ENCODE assay signal across 28 mouse cellular contexts in the genomic region with DNA sequence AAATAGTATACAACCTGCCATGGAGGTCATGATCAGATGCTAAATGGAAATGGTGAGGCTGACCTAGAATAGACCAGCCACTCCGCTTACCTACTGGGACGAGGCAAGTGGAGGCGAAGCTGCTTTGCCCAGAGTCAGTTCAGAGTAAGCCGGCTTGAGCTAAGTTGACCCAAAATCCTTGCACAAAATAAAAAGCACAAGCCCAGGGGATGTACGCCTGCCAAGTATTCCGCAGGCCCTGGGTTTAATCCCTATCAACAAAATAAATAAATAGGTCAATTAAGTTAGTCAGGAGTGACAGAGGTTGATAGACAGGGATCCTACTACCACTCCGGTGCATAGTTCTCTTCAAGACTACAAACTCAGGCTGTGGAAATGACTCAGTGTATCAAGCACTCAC. TPM values are rescaled to one million over a fixed set of nuclear protein-coding genes. Genes with fewer than 3 reads are reported as not detected.
DNase-seq lines count a peak whose midpoint lies in the region; ATAC-seq and TF ChIP-seq lines count a peak whose summit lies in the region.
"Had no signal": no experiment of that assay in that cellular context is flagged by ENCODE, and none has a peak within 500 bp of the region (broad histone marks: within the 10 kb centered on the region; RNA-seq: fewer than 3 reads in every experiment).

No protein-coding gene starts in this region.

- TF ChIP-seq CTCF in forebrain, postnatal 0 days (IDR thresholded peaks at IDR 0.05; ENCODE audit: low read depth), result no peak

- no peaks in the 10 kb centered on the region for H3K4me1 ChIP-seq in forebrain, embryonic 11.5 days (replicated peaks; ENCODE audit: control insufficient read depth, insufficient read depth, low read length)
- H3K4me1 ChIP-seq in forebrain, postnatal 0 days (ENCODE audit: insufficient read depth), result no peaks in the 10 kb centered on the region
- no peaks in the 10 kb centered on the region for H3K4me1 ChIP-seq in heart, embryonic 10.5 days
- no peaks in the 10 kb centered on the region for H3K4me1 ChIP-seq in midbrain, embryonic 11.5 days (ENCODE audit: control insufficient read depth, insufficient read depth, low read length)
- no peaks in the 10 kb centered on the region for H3K4me1 ChIP-seq in midbrain, embryonic 13.5 days (replicated peaks)
- H3K4me1 ChIP-seq: embryonic facial prominence, embryonic 12.5 days; forebrain, embryonic 12.5 days had no signal

- H3K27me3 ChIP-seq in forebrain, embryonic 11.5 days (ENCODE audit: control insufficient read depth, insufficient read depth, low read length), result no peaks in the 10 kb centered on the region
- H3K27me3 ChIP-seq in forebrain, postnatal 0 days (ENCODE audit: insufficient read depth, low read length), result no peaks in the 10 kb centered on the region
- no peaks in the 10 kb centered on the region for H3K27me3 ChIP-seq in heart, embryonic 10.5 days (ENCODE audit: insufficient read depth, poor library complexity, severe bottlenecking)
- no peaks in the 10 kb centered on the region for H3K27me3 ChIP-seq in midbrain, embryonic 11.5 days (ENCODE audit: control insufficient read depth, insufficient read depth, low read length)
- no peaks in the 10 kb centered on the region for H3K27me3 ChIP-seq in midbrain, embryonic 13.5 days
- H3K27me3 ChIP-seq: CH12.LX; embryonic facial prominence, embryonic 12.5 days; forebrain, embryonic 12.5 days; Patski had no signal

- no peak overlapping the region for H3K27ac ChIP-seq in forebrain, embryonic 11.5 days (ENCODE audit: low read depth, low read length)
- no peak overlapping the region for H3K27ac ChIP-seq in forebrain, postnatal 0 days (ENCODE audit: low read depth, low read length)
- H3K27ac ChIP-seq in heart, embryonic 10.5 days, result no peak overlapping the region
- H3K27ac ChIP-seq in midbrain, embryonic 11.5 days (ENCODE audit: low read depth, low read length), result no peak overlapping the region
- no peak overlapping the region for H3K27ac ChIP-seq in midbrain, embryonic 13.5 days
- H3K27ac ChIP-seq: embryonic facial prominence, embryonic 10.5 days; embryonic facial prominence, embryonic 12.5 days; forebrain, embryonic 12.5 days had no signal

- WGBS in forebrain, embryonic 11.5 days, result 82% methylated on average over 7 of the region's 7 CpGs
- WGBS in forebrain, postnatal 0 days, result 64% methylated on average over 7 of the region's 7 CpGs
- WGBS in heart, embryonic 10.5 days, result 87% methylated on average over 7 of the region's 7 CpGs
- WGBS in midbrain, embryonic 11.5 days, result 84% methylated on average over 7 of the region's 7 CpGs
- WGBS in midbrain, embryonic 13.5 days, result 83% methylated on average over 7 of the region's 7 CpGs

- H3K4me3 ChIP-seq in forebrain, embryonic 11.5 days (ENCODE audit: low read depth, low read length), result no peak overlapping the region
- H3K4me3 ChIP-seq in forebrain, postnatal 0 days (ENCODE audit: low read depth, low read length), result no peak overlapping the region
- H3K4me3 ChIP-seq in heart, embryonic 10.5 days, result no peak overlapping the region
- H3K4me3 ChIP-seq in midbrain, embryonic 11.5 days (ENCODE audit: low read depth, low read length), result no peak overlapping the region
- no peak overlapping the region for H3K4me3 ChIP-seq in midbrain, embryonic 13.5 days (replicated peaks)
- H3K4me3 ChIP-seq: embryonic facial prominence, embryonic 10.5 days; embryonic facial prominence, embryonic 12.5 days; forebrain, embryonic 12.5 days had no signal

- ATAC-seq in forebrain, embryonic 11.5 days (replicated peaks; ENCODE audit: low FRiP score), result no peak
- no peak for ATAC-seq in forebrain, postnatal 0 days
- ATAC-seq in midbrain, embryonic 11.5 days (ENCODE audit: low FRiP score), result no peak
- ATAC-seq in midbrain, embryonic 13.5 days, result no peak
- ATAC-seq: activated CD4-positive, CD25-positive, alpha-beta regulatory T cell, adult 4 months; CD4-positive, CD25-positive, alpha-beta regulatory T cell, adult 4 months; forebrain, embryonic 14.5 days; forebrain, embryonic 16.5 days; Patski had no signal

- H3K4me2 ChIP-seq in forebrain, embryonic 11.5 days (ENCODE audit: low read depth, low read length, severe bottlenecking), result no peak overlapping the region
- no peak overlapping the region for H3K4me2 ChIP-seq in forebrain, postnatal 0 days (ENCODE audit: low read depth)
- H3K4me2 ChIP-seq in midbrain, embryonic 11.5 days, result no peak overlapping the region
- H3K4me2 ChIP-seq in midbrain, embryonic 13.5 days (replicated peaks), result no peak overlapping the region
- H3K4me2 ChIP-seq: embryonic facial prominence, embryonic 12.5 days; forebrain, embryonic 12.5 days had no signal

- no peaks in the 10 kb centered on the region for H3K36me3 ChIP-seq in forebrain, embryonic 11.5 days (ENCODE audit: control insufficient read depth, insufficient read depth, low read length)
- H3K36me3 ChIP-seq in forebrain, postnatal 0 days (ENCODE audit: insufficient read depth), result no peaks in the 10 kb centered on the region
- H3K36me3 ChIP-seq in heart, embryonic 10.5 days, result no peaks in the 10 kb centered on the region
- H3K36me3 ChIP-seq in midbrain, embryonic 11.5 days (ENCODE audit: control insufficient read depth, insufficient read depth, low read length), result no peaks in the 10 kb centered on the region
- no peaks in the 10 kb centered on the region for H3K36me3 ChIP-seq in midbrain, embryonic 13.5 days
- H3K36me3 ChIP-seq: embryonic facial prominence, embryonic 10.5 days; embryonic facial prominence, embryonic 12.5 days; forebrain, embryonic 12.5 days; G1E had no signal

- no peak overlapping the region for H3K9ac ChIP-seq in forebrain, embryonic 11.5 days (ENCODE audit: low read length)
- no peak overlapping the region for H3K9ac ChIP-seq in forebrain, postnatal 0 days
- H3K9ac ChIP-seq in midbrain, embryonic 11.5 days (ENCODE audit: low read length), result no peak overlapping the region
- no peak overlapping the region for H3K9ac ChIP-seq in midbrain, embryonic 13.5 days (replicated peaks)
- H3K9ac ChIP-seq: embryonic facial prominence, embryonic 12.5 days; forebrain, embryonic 12.5 days had no signal

- DNase-seq in forebrain, embryonic 11.5 days (ENCODE audit: low spot score), result peak; percentile 22
- no peak for DNase-seq in forebrain, postnatal 0 days
- peak; percentile 55 for DNase-seq in heart, embryonic 10.5 days (ENCODE audit: low spot score)
- no peak for DNase-seq in heart, adult 18-20 months
- peak; percentile 17 for DNase-seq in midbrain, embryonic 11.5 days (ENCODE audit: low spot score, missing footprints)
- DNase-seq: adrenal gland, adult 8-10 months; adrenal gland, postnatal 14 days; adrenal gland, postnatal 36 days; B cell, adult 2 months; cerebellum, adult 11-12 months; cerebellum, adult 2 months; cerebellum, adult 9-10 months; cerebellum, postnatal 10 days; cerebellum, postnatal 25 days had no signal

- no peaks in the 10 kb centered on the region for H3K9me3 ChIP-seq in forebrain, embryonic 11.5 days (ENCODE audit: control insufficient read depth, low read length)
- no peaks in the 10 kb centered on the region for H3K9me3 ChIP-seq in forebrain, postnatal 0 days (ENCODE audit: low read length)
- H3K9me3 ChIP-seq in heart, embryonic 10.5 days, result no peaks in the 10 kb centered on the region
- no peaks in the 10 kb centered on the region for H3K9me3 ChIP-seq in midbrain, embryonic 11.5 days (ENCODE audit: control insufficient read depth, low read length)
- H3K9me3 ChIP-seq in midbrain, embryonic 13.5 days, result no peaks in the 10 kb centered on the region
- H3K9me3 ChIP-seq: embryonic facial prominence, embryonic 10.5 days; embryonic facial prominence, embryonic 12.5 days; forebrain, embryonic 12.5 days had no signal

RNA-seq across cellular contexts. Expression of gene D1Pas1, which starts 41.0 kb away (rescaled TPM):
- polyA plus RNA-seq in forebrain, embryonic 11.5 days (2014; fragmentation: Nextera tagmentation; extraction: Ambion mirVana), result 0.11 TPM in 1 of 2 replicates, not detected in the other
- total RNA-seq in forebrain, postnatal 0 days (2014; rRNA removed), result not detected in 2 replicates
- polyA plus RNA-seq in forebrain, postnatal 0 days (2015; fragmentation: Nextera tagmentation; extraction: Ambion mirVana), result 0.12 TPM in 1 of 2 replicates, not detected in the other
- polyA plus RNA-seq in heart, embryonic 10.5 days (2016; fragmentation: Nextera tagmentation; extraction: Ambion mirVana), result 0.45 and 0.67 TPM in 2 replicates
- under 1 TPM in 1 of 2 experiments, not detected in 1; 0.08 TPM for total RNA-seq in heart, adult 18-20 months (2021)
- 0.10 and 0.15 TPM in 2 replicates for polyA plus RNA-seq in midbrain, embryonic 11.5 days (2014; fragmentation: Nextera tagmentation; extraction: Ambion mirVana)
- 0.08 and 0.19 TPM in 2 replicates for polyA plus RNA-seq in midbrain, embryonic 13.5 days (2015; fragmentation: Nextera tagmentation; extraction: Ambion mirVana)
- total RNA-seq: adrenal gland, adult 18-20 months; adrenal gland, adult 8-10 months; adrenal gland, postnatal 14 days; adrenal gland, postnatal 36 days; CH12.LX had no signal
- polyA plus RNA-seq: activated CD4-positive, CD25-positive, alpha-beta regulatory T cell, adult 4 months; CD4-positive, CD25-positive, alpha-beta regulatory T cell, adult 4 months; cortical plate, adult 2 months; embryonic facial prominence, embryonic 12.5 days; embryonic facial prominence, embryonic 14.5 days; forebrain, embryonic 12.5 days; forebrain, embryonic 16.5 days; G1E; Patski had no signal

Comparison
In these comparisons a context has a peak if more than half of its experiments do, and no peak if none do; other contexts are left out.
1. DNase-seq: peak in forebrain, embryonic 11.5 days (single experiment), heart, embryonic 10.5 days (single experiment) and midbrain, embryonic 11.5 days (single experiment); none in forebrain, postnatal 0 days (single experiment) and heart, adult 18-20 months (0 of 2).